32 mouse cellular contexts compared by ENCODE assay signal in the genomic region with DNA sequence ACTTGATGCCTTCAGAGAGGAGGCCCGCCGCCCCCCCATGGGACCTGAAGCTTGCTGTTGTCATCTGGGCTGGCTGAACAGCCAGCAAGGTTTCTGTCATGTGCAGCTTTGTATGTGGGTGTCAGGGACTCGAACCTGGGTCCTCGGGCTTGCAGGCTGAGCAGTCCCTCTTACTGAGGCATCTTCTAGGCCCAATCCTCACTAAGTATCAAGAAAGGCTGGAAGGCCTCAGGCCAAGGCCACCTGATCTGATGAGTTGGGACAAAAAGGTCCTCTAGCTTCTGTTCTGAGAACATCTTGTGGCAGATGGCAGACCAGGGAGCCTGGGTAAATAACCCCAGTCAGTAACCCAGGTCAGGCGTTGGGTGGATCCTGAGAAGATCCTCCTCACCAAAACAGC. TPM values are rescaled to one million over a fixed set of nuclear protein-coding genes. Genes with fewer than 3 reads are reported as not detected.
DNase-seq lines count a peak whose midpoint lies in the region; TF ChIP-seq lines count a peak whose summit lies in the region.
"Had no signal": no experiment of that assay in that cellular context is flagged by ENCODE, and none has a peak within 500 bp of the region (broad histone marks: within the 10 kb centered on the region; RNA-seq: fewer than 3 reads in every experiment).

No protein-coding gene starts in this region.

- DNase-seq in cerebellum, adult 9-11 months, result peak; percentile 39
- DNase-seq in cerebellum, adult 2 months, result no peak
- DNase-seq in layer of hippocampus, adult 2 months (ENCODE audit: low spot score in 2 of 2), result no peak
- no peak for DNase-seq in layer of hippocampus, adult 8-10 months (ENCODE audit: low spot score in 2 of 2)
- DNase-seq in testis, postnatal 10 days (ENCODE audit: low spot score), result peak; percentile 56
- DNase-seq in testis, postnatal 14 days (ENCODE audit: low spot score), result no peak
- no peak for DNase-seq in thymus, postnatal 25 days
- DNase-seq: cerebellum, adult 11 months; gastrocnemius, postnatal 10 days; heart, postnatal 14 days; kidney, adult 8-10 months; kidney, postnatal 10 days; lung, postnatal 4 days; right cerebral cortex, postnatal 4 days; thymus, postnatal 14 days had no signal

- H3K27ac ChIP-seq in cerebellum, adult 2 months (ENCODE audit: insufficient read depth, low read length), result no peak overlapping the region
- H3K27ac ChIP-seq in layer of hippocampus, adult 2 months, result peak overlapping the region; percentile 10; the same call in 1 of the 2 replicates
- H3K27ac ChIP-seq: forebrain, embryonic 13.5 days; left cerebral cortex, adult 2 months; limb, embryonic 13.5 days; midbrain, embryonic 15.5 days had no signal

- no peaks in the 10 kb centered on the region for H3K27me3 ChIP-seq in cerebellum, adult 2 months (ENCODE audit: control insufficient read depth, insufficient read depth, low read length)
- H3K27me3 ChIP-seq: forebrain, embryonic 13.5 days; limb, embryonic 13.5 days; midbrain, embryonic 15.5 days; Patski had no signal

- H3K4me1 ChIP-seq in cerebellum, adult 2 months (ENCODE audit: control insufficient read depth, insufficient read depth, low read length), result peaks cover 11% of the 10 kb centered on the region; the same call in 1 of the 2 replicates

- no peak for TF ChIP-seq POLR2A in cerebellum, adult 2 months (IDR thresholded peaks at IDR 0.05; ENCODE audit: borderline replicate concordance, insufficient read depth, low read length)

- TF ChIP-seq CTCF in cerebellum, adult 2 months (IDR thresholded peaks at IDR 0.05; ENCODE audit: borderline replicate concordance, insufficient read depth, low read depth, low read length), result no peak
- no peak for TF ChIP-seq CTCF in layer of hippocampus, adult 2 months (conservative IDR thresholded peaks at IDR 0.05)

- 81% methylated on average over 5 of the region's 5 CpGs for WGBS in cerebellum, adult 2 months

- H3K4me3 ChIP-seq in cerebellum, adult 2 months (replicated peaks; ENCODE audit: insufficient read depth, low read depth, low read length), result no peak overlapping the region
- no peak overlapping the region for H3K4me3 ChIP-seq in layer of hippocampus, adult 2 months
- H3K4me3 ChIP-seq: forebrain, embryonic 13.5 days; left cerebral cortex, adult 2 months; limb, embryonic 13.5 days; midbrain, embryonic 15.5 days had no signal

RNA-seq across cellular contexts. Expression of a gene that starts 13.4 kb away (rescaled TPM):
- polyA plus RNA-seq in cerebellum, adult 2 months (2012; rRNA removed), result 227 and 230 TPM in 2 replicates
- total RNA-seq in layer of hippocampus, adult 2 months (2021), result 100 to 1,000 TPM; 136 to 154 TPM
- total RNA-seq in layer of hippocampus, adult 8-10 months (2022), result 100 to 1,000 TPM; 133 to 155 (median 137) TPM

RNA-seq across cellular contexts. Expression of a gene that starts 34.5 kb away (rescaled TPM):
- polyA plus RNA-seq in cerebellum, adult 2 months (2012; rRNA removed), result 96.5 and 107 TPM in 2 replicates
- total RNA-seq in layer of hippocampus, adult 2 months (2021), result 10 to 100 TPM; 45.7 to 47.5 TPM
- total RNA-seq in layer of hippocampus, adult 8-10 months (2022), result 10 to 100 TPM; 51.1 to 61.4 (median 55.3) TPM

RNA-seq across cellular contexts. Expression of a gene that starts 35.3 kb away (rescaled TPM):
- 61.6 and 62.1 TPM in 2 replicates for polyA plus RNA-seq in cerebellum, adult 2 months (2012; rRNA removed)
- total RNA-seq in layer of hippocampus, adult 2 months (2021), result 10 to 100 TPM; 39.6 to 48.8 TPM
- 10 to 100 TPM; 39.6 to 51.4 (median 47.0) TPM for total RNA-seq in layer of hippocampus, adult 8-10 months (2022)

RNA-seq across cellular contexts. Expression of a gene that starts 43.6 kb away (rescaled TPM):
- not detected in 2 replicates for polyA plus RNA-seq in cerebellum, adult 2 months (2012; rRNA removed)
- total RNA-seq in layer of hippocampus, adult 2 months (2021), result not detected
- total RNA-seq in layer of hippocampus, adult 8-10 months (2022), result not detected
- total RNA-seq: adrenal gland, postnatal 10 days; gastrocnemius, postnatal 10 days; heart, postnatal 14 days; layer of hippocampus, postnatal 14 days; left cerebral cortex, adult 2 months; left cerebral cortex, postnatal 25 days; MEL had no signal
- polyA plus RNA-seq: forebrain, embryonic 13.5 days; gonadal fat pad, adult 2 months; heart, embryonic 14.5 days; hindbrain, embryonic 11.5 days; intestine, embryonic 16.5 days; limb, embryonic 13.5 days; liver, embryonic 16.5 days; lung, embryonic 16.5 days; midbrain, embryonic 15.5 days; neural tube, embryonic 11.5 days had no signal

RNA-seq across cellular contexts. Expression of a gene that starts 48.7 kb away (rescaled TPM):
- 0.16 TPM in 2 replicates for polyA plus RNA-seq in cerebellum, adult 2 months (2012; rRNA removed)
- under 1 TPM; 0.51 to 0.59 TPM for total RNA-seq in layer of hippocampus, adult 2 months (2021)
- total RNA-seq in layer of hippocampus, adult 8-10 months (2022), result under 1 TPM; 0.61 to 0.98 (median 0.82) TPM
- total RNA-seq: gastrocnemius, postnatal 10 days; heart, postnatal 14 days; MEL had no signal
- polyA plus RNA-seq: gonadal fat pad, adult 2 months; heart, embryonic 14.5 days; Patski; spleen, adult 2 months had no signal

Comparison
In these comparisons a context has a peak if more than half of its experiments do, and no peak if none do; other contexts are left out.
1. DNase-seq: peak in cerebellum, adult 9-11 months (single experiment) and testis, postnatal 10 days (single experiment); none in cerebellum, adult 2 months (0 of 2), layer of hippocampus, adult 2 months (0 of 2), layer of hippocampus, adult 8-10 months (0 of 2), testis, postnatal 14 days (single experiment) and thymus, postnatal 25 days (single experiment).